Mouse (Mus musculus): ENCODE data around the gene Gm20721.
A peak's percentile ranks its signal among the peaks of the same experiment; 100 is the strongest.

DNA sequence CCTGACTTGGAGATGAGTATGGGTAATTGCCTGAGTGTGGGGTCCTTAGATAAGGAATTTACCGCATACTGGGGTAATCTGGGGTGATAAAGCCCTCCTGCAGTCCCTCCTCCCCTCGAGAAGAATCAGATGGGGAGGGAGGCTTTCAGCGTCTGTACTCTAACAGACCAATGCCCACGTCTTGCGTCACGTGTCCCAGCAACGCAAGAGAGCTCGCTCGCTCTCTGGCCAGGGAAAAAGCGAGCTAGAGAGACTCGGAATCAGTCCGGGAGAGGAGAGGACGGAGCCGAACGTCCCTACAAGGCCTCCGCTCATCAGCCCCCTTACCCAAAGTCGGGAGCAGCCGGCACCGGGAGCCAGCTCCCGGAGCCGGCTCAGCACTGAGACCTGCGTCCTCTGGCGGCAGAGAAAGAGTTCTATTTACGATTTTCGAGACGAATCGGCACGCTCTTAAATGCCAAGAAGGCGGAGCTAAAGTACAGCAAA lies 49.4 kb downstream of the Gm20721 start:
- TF ChIP-seq CTCF (IDR thresholded peaks at IDR 0.05; ENCODE audit: extremely low read depth, insufficient read depth, low read length) = peak; percentile 23; the same call in 1 of the 2 replicates
- no peak for TF ChIP-seq POLR2A (IDR thresholded peaks at IDR 0.05; ENCODE audit: extremely low read depth, insufficient read depth, low read length)

Data from cortical plate, adult 2 months (tissue).